Mouse (Mus musculus) left cerebral cortex, adult 2 months (tissue): ENCODE measurements around the gene Hat1. TPM values are rescaled to one million over a fixed set of nuclear protein-coding genes. Genes with fewer than 3 reads are reported as not detected.
"Not testable (repeated sequence)": the region's sequence is repeated elsewhere in the genome, so short reads cannot be mapped to it uniquely, and the experiment has no call there.

Source experiments
- DNase-seq, 2 experiments: peaks; one replicate each; pipeline ENCODE4 v3.0.0; 2021 to 2022; ENCODE audit warnings: low spot score in 2 of 2, mixed read lengths in 1 of 2; ENCODE audit errors: extremely low spot score in 1 of 2
- H3K27ac ChIP-seq: fragments of 200-600 bp; 2 replicates; pipeline ENCODE4 v1.8.1; 2022
- H3K4me3 ChIP-seq: fragments of 200-600 bp; 2 replicates; pipeline ENCODE4 v1.8.1; 2022
- CTCF ChIP-seq: fragments of 200-600 bp; IDR thresholded peaks from 2 replicates; pipeline ENCODE4 v1.8.1; 2022; ENCODE audit warnings: antibody characterized with exemption, mild to moderate bottlenecking, moderate library complexity
- intact Hi-C: fragments of 180-260 bp; cut with DNase I; formaldehyde crosslinking; loops from one replicate; pipeline ENCODE4 v1.15.1; 2025
- total RNA-seq, 2 experiments: library from RNA; stranded (reverse); gene quantifications; 2 replicates each; pipeline ENCODE4 v1.2.3; 2021

Gene Hat1
- total RNA-seq, 2 experiments from 2014 or later: 16.0 to 18.3 TPM

GRCm38 (mm10) chr2:71354055-71354425 lies 34.7 kb upstream of the Hat1 start:
- H3K27ac ChIP-seq: no peak overlapping the region
- H3K4me3 ChIP-seq: no peak overlapping the region
- DNase-seq: no peak
- TF ChIP-seq CTCF: no peak
- intact Hi-C loops: no loop called here

GRCm38 (mm10) chr2:71358347-71358746 lies 30.4 kb upstream of the Hat1 start:
- Histone ChIP-seq H3K4me3 (no peak overlapping the region), H3K27ac (no peak overlapping the region)
- no peak for TF ChIP-seq CTCF
- intact Hi-C loops: no loop called here
- DNase-seq: no peak

GRCm38 (mm10) chr2:71360192-71360591 lies 28.6 kb upstream of the Hat1 start:
- TF ChIP-seq CTCF: no peak
- DNase-seq: no peak
- intact Hi-C loops: no loop called here
- Histone ChIP-seq H3K27ac (no peak overlapping the region), H3K4me3 (no peak overlapping the region)

DNA sequence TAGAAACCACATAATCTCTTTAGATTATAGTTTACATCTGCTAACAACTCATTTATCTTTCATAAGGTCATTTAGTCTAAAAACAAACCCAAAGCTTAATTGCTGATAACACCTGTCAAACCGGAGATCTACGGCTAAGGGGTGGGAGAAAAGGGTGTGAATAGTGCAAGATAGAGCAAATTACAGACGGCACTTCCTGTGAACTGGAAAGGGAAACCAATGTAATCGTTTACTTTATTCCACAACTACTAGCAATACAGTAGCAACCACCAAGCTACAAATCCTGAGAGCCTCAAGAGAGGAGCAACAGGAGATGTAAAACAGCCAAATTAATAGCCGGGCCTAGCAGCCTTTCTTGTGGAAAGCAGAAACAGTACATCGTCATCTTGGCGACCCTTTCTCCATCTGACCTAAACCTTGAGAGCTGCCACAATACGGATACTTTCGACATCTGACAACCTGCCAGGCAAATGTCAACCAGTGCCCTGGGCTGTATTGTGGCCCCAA lies 22.1 kb upstream of the Hat1 start:
- no peak for TF ChIP-seq CTCF
- peak overlapping the region; percentile 81 for H3K4me3 ChIP-seq

DNA sequence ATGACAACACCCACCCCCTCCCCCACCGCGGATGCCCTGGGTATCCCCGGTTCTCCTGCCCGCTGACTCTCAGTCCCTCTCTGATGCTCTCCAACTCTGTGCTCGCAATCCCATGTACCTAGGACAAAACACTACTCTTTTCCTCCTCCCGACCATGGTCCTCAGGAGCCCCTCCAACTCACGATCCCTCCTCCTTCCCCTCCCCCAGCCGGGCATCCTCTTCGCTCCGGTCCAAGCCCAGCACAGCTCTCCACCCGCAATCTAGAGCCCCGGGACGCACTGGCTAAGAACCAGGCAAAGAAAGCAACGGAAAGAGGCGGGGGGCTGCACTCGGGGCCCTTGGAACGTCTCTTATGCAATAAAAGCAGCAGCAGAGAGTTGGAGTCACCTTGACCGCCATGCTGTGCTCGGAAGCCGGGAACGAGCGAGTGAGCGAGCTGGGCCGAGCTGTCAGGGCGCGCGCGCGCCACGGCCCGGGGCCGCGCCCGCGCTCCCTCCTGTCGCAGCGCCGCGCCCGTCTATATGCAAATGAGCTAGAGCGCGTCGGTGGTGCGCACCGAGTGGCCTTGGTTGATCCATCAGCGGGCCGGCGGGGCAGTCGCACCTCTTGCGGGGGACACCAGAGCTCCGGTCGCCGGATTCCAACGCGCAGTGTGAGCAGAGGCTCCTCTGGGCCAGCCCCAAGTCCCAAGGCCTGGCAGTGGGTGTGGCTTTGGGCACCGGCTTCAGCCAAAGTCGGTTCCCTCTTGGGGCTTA lies 21.5 kb upstream of the Hat1 start, which contains the start of gene Slc25a12:
TSS of gene Slc25a12 (minus strand) at position 625 of the 756 bp plus-strand sequence.
- no peak for TF ChIP-seq CTCF
- H3K27ac ChIP-seq: peak within 1 kb of the TSS; percentile 96
- peak within 1 kb of the TSS; percentile 81 for H3K4me3 ChIP-seq
- peak; percentile 68 to 72 for DNase-seq
- intact Hi-C loops: loop anchor here (2.0 kb wide), 1 partner anchor 21 kb away; the partner anchor contains the start of gene Hat1

More for the DNA sequence above, 22.1 kb upstream of the Hat1 start:
- intact Hi-C loops: loop anchor here (2.0 kb wide), 1 partner anchor 22 kb away; the partner anchor contains the start of gene Hat1
- peak overlapping the region; percentile 96 for H3K27ac ChIP-seq
- no peak for DNase-seq

- no peak for TF ChIP-seq CTCF
These were observed 20.7 kb upstream of the Hat1 start for GRCm38 (mm10) chr2:71368086-71368485.

GRCm38 (mm10) chr2:71371790-71372189 lies 17.0 kb upstream of the Hat1 start:
- H3K27ac ChIP-seq: no peak overlapping the region
- intact Hi-C loops: no loop called here
- peak in 1 of 2 experiments; percentile 31 for DNase-seq

More at GRCm38 (mm10) chr2:71368086-71368485, 20.7 kb upstream of the Hat1 start:
- DNase-seq: no peak
- Histone ChIP-seq H3K4me3 (peak overlapping the region; percentile 81), H3K27ac (peak overlapping the region; percentile 96; the same call in 1 of the 2 replicates)
- intact Hi-C loops: no loop called here

DNA sequence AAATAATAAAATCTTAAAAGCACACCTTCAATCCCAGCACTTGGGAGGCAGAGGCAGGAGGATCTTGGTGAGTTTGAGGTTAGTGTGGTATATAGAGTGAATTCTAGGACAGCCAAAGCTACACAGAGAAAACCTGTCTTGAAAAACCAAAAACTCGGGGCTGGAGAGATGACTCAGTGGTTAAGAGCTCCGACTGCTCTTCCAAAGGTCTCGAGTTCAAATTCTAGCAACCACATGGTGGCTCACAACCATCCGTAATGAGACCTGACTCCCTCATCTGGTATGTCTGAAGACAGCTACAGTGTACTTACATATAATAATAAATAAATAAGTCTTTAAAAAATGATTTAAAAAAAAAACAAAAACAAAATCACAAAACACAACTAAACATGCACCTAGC lies 16.5 kb upstream of the Hat1 start:
- intact Hi-C loops, H3K27ac ChIP-seq, DNase-seq: not testable (repeated sequence)

More at GRCm38 (mm10) chr2:71371790-71372189, 17.0 kb upstream of the Hat1 start:
- TF ChIP-seq CTCF: no peak
- no peak overlapping the region for H3K4me3 ChIP-seq

GRCm38 (mm10) chr2:71374275-71375155 lies 14.2 kb upstream of the Hat1 start:
- no peak for TF ChIP-seq CTCF
- no peak for DNase-seq
- intact Hi-C loops: no loop called here
- Histone ChIP-seq H3K4me3 (no peak overlapping the region), H3K27ac (no peak overlapping the region)

More for the DNA sequence above, 16.5 kb upstream of the Hat1 start:
- not testable (repeated sequence) for H3K4me3 ChIP-seq

GRCm38 (mm10) chr2:71376433-71376906 lies 12.3 kb upstream of the Hat1 start:
- Histone ChIP-seq H3K27ac (no peak overlapping the region), H3K4me3 (no peak overlapping the region)
- intact Hi-C loops: no loop called here
- no peak for TF ChIP-seq CTCF
- no peak for DNase-seq

- Histone ChIP-seq H3K27ac (no peak overlapping the region), H3K4me3 (no peak overlapping the region)
- no peak for DNase-seq
- intact Hi-C loops: no loop called here
- TF ChIP-seq CTCF: no peak
These were observed 11.3 kb upstream of the Hat1 start for GRCm38 (mm10) chr2:71377426-71377825.
